Mouse (Mus musculus): ENCODE data around the gene Cobll1. TPM values are rescaled to one million over a fixed set of nuclear protein-coding genes. Genes with fewer than 3 reads are reported as not detected.

Cobll1 gene
- total RNA-seq, 1 experiment from 2014 or later: 274 TPM

DNA sequence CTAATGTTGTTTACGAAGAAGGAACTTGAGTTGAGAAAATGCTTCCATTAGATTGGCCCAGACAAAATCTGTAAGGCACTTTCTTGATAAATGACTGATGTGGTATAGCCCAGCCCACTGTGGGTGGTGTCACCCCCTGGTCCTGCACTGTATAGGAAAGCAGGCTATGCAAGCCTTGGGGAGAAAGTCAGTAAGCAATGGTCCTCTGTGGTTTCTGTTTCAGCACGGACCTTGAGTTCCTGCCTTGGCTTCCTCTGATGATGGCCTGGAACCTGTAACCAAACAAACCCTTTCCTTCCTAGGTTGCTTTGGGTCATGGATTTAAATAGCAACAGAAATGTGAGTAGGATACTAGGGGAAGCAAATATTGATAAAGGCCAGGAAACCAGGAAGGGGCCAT, 148.2 kb downstream of the Cobll1 start:
- no peak for DNase-seq

DNA sequence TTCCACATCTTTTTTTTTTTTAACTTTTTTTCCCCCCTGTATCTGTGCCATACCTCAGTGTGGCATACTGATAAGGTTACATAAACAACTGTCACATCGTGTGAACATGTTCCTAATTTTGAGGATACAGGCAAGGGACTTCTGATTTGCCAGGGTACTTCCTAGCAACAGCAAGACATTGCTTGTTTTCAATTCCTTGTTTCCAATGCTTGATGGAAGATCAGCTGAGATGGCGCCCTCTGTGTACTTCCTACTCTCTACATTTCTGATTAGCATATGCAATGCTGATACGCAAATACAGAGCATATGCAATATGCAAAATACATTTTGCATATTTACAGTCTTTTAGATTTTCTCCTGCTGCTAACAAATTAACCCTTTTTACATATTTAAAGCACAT, 152.0 kb downstream of the Cobll1 start:
- DNase-seq: no peak

DNA sequence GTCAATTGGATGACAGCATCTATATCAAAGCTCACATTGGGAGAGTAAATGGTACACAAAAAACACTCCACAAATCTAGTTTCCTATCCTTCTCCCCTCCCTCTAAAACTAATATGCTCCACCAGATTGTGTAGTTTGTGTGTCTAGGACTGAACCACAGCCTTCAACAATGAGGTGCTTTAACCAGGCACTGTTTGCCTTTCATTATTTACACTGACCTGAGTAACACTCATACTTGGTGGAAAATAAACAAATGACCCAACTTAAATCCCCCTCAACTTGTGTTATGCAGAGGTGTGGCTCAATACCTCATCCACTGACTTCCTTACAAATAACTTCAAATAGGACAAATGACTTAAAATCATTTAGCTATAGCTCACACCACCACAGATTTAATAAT, 155.8 kb downstream of the Cobll1 start:
- no peak for DNase-seq

DNA sequence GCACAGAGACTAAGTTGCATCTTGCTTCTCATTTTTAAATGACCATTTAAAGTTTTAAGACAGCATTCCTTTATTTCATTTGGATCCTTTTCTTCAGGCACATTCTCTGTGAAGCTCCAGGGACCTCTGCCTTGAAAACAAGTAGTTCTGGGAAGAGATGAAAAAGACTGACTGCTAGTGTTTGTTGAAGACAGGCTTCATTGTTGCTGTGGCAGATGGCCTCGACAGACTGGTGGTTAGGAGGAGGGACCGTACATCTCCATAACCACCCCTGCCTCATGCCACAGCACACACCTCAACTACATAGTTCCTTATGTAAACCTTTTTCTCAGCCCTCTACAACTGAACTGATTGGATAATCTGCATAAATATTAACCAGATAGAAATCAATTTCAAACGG, 161.7 kb downstream of the Cobll1 start:
- no peak for DNase-seq

DNA sequence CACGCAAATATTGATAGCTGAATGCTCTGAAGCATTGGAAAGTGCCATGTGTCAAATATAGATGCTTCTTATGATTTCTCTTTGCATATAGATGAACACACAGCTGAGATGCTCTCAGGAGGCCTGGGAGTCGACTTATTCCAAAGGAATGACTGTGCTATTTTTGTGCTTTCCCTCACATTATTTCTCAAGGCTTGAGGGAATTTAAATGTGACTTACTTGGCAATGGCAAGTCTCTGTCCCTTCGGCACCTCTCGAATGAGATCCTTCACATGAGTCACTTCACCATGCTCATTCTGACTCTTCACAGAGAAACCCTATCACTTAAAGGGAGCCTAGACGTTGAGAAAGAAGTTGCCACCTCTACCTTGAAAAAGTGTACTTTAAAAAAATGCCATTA, 163.4 kb downstream of the Cobll1 start:
- DNase-seq: no peak

DNA sequence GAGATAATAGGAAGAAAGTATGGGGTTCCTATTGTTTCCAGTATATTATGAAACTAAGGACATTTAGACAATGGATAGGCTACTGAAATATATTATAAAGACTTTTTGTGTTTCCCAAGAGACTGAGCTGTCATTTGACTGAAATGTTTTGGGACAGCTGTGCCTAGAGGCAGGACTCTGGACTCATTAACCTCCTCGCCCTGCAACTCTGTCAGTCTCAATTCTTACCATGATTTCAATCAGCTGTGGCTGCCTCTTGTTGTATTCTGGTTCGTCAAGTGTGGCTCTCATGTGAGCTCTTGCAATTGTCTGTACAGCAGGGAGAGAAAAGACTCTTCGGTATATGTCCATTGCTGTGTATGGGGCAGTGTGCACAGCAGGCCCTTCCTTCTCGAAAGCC, 163.8 kb downstream of the Cobll1 start:
- no peak for DNase-seq

DNA sequence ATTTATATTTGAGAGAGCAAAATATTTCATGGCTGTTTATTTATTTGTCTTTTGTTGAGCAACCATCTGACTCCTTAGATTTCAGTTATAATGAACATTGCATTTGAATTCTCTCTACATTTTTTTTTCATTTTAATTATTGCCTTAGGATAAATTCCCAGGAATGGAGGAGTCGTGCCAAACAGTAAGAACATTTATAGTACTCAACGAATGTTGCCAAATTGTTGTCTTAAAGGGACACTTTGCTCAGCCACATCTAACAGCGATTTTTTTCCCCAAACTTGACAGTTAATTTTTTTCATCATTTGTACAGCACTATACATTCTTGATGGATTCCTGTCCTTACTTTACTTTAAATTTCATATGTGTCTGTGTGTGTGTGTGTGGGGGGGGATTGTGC, 167.0 kb downstream of the Cobll1 start:
- DNase-seq: no peak

DNA sequence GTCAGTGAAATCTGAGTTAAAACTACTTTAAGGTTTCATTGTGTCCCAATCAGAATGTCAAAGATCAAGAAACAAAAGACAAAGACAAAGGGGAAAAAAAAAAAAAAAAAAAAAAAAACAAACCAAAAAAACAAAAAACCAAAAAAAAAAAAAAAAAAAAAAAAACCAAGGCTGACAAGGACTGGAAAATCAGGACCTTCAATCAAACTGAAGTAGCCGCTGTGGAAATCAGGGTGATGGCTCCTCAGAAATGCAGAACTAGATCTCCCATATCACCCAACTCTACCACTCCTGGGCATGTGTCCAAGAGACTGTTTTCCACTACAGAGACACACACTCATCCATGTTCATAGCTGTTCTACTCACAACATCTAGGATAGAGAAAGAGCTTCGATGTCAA, 185.4 kb downstream of the Cobll1 start:
- DNase-seq: no peak

DNA sequence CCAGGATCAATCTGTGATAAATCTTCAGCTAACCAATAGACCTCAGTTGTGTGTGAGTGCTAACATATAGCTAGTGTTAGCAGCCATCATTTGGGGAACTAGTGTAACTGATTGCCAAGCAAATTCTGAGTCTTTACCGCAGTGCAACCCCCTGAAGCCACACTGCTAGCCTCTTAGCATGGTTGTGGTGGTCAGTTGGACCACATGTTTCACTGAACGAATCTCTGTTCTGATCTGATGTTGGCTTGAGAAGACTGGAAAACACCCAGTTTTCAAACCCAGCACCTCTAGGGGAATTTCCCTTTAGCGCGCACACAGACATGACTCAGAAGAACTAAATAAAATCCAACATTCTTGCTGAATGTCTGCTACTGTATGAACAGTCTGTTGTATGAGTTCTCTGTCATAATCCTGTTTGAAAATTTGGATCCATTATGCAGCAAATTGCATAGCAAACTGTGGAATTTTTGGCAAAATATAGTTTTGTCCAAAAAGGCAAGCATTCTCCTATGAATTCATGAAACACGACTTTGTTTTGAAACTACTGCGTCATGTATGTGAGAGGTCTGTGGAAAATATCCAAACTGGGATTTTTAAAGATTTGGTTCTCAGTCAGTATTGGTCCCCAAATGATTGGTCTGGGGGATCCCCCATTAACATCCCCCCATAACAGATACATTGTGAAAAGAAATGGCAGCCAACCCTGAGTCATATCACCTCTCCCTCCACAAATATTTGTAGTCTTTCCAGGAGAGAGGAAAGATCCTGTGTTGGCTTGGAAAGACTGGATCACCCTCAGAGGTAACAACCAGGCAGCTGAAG, 186.8 kb downstream of the Cobll1 start:
- no peak for DNase-seq

DNA sequence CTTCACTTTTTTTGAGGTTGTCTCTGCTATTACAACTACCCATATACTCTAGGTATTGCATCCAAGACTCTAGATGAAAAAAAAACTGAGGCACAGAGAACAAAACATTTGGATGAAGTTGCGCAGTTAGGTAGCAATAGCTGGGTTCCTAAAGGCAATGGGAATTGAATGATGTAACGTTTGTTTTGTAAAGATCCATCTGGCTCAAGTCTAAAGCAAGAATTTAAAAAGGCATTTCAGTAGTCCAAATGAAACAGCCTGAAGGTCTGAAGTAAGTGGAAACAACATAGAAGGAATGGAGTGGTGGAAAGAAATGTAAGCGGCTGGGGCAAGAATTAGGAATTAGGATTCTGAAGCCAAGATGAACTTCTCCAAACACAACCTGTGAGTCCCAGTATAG, 188.4 kb downstream of the Cobll1 start:
- DNase-seq: no peak

DNA sequence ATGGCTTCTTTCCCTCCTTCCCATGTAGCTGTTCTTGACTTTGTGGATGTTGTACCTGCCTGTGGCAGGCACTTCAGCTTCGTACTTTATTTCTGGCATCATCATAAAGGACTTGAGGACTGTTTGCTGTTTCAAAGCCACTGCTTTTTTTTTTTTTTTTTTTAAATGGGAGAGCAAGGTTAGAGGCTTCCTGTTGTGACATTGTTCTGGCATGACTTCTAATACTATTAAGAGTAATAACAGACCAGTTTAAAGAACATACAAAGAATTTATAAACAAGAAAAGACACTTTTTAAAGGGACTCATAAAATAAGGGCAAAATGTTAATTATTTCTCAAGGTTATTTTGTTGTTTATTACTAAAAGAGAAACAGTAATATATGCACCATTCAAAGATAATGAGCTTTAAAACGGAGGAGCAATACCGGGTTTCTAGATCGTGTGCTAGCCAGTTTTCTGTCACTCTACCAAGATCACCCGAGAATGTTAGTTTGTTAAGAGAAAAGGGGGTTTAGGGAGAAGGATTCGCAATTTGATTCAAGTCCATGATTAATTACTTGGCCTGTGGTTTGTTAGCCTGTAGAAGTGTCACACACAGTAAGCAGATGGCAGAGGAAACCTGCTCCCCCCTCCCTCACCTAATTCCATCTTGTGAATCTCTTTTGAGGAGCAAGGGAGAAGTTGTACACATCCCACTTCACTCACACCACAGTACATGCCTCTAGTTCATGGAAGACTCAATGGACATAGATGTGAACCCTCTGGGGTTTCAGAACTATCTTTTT, 190.8 kb downstream of the Cobll1 start:
- no peak for DNase-seq

Other genes starting within 250 kb of the Cobll1 start
- gene Grb14, start 214.4 kb downstream of the Cobll1 start, total RNA-seq (2021): 19.7 and 27.5 TPM in 2 replicates
- 16.8 and 23.1 TPM in 2 replicates for gene Slc38a11, start 124.6 kb upstream of the Cobll1 start, total RNA-seq (2021)

Measured in adrenal gland, postnatal 25 days (tissue).